Mouse (Mus musculus) intestine, postnatal 0 days (tissue): ENCODE measurements around the gene Il27ra. TPM values are rescaled to one million over a fixed set of nuclear protein-coding genes. Genes with fewer than 3 reads are reported as not detected.
A peak's percentile ranks its signal among the peaks of the same experiment; 100 is the strongest.

ENCODE experiments used
- ATAC-seq: fragments of 200-750 bp; cut with Nextera tagmentation; 2 replicates; pipeline ENCODE4 v1.8.0; 2017; ENCODE audit warnings: mild to moderate bottlenecking, moderate TSS enrichment, moderate library complexity
- H3K27ac ChIP-seq: fragments of 300-500 bp; sonication (generic); 2 replicates; pipeline ENCODE4 v1.5.1; 2014; ENCODE audit warnings: mild to moderate bottlenecking, low read depth, low read length, moderate library complexity
- H3K27me3 ChIP-seq: fragments of 300-500 bp; sonication (generic); replicated peaks from 2 replicates; pipeline ENCODE4 v1.6.1; 2014; ENCODE audit warnings: low read length, mixed read lengths; ENCODE audit not compliant: control insufficient read depth, insufficient read depth
- H3K36me3 ChIP-seq: fragments of 300-500 bp; sonication (generic); 2 replicates; pipeline ENCODE4 v1.6.1; 2014; ENCODE audit warnings: mild to moderate bottlenecking, moderate library complexity; ENCODE audit not compliant: control insufficient read depth, insufficient read depth
- H3K4me1 ChIP-seq: fragments of 300-500 bp; sonication (generic); replicated peaks from 2 replicates; pipeline ENCODE4 v1.6.1; 2014; ENCODE audit warnings: antibody characterized with exemption, low read length, mixed read lengths; ENCODE audit not compliant: control insufficient read depth, insufficient read depth
- H3K4me2 ChIP-seq: fragments of 300-500 bp; sonication (generic); replicated peaks from 2 replicates; pipeline ENCODE4 v1.6.1; 2014; ENCODE audit warnings: low read depth, mild to moderate bottlenecking, moderate library complexity
- H3K4me3 ChIP-seq: fragments of 300-500 bp; sonication (generic); 2 replicates; pipeline ENCODE4 v1.5.1; 2014; ENCODE audit warnings: low read depth, low read length
- H3K9ac ChIP-seq: fragments of 300-500 bp; sonication (generic); 2 replicates; pipeline ENCODE4 v1.6.1; 2014; ENCODE audit warnings: mild to moderate bottlenecking, low read depth, low read length
- H3K9me3 ChIP-seq: fragments of 300-500 bp; sonication (generic); 2 replicates; pipeline ENCODE4 v1.6.1; 2016; ENCODE audit warnings: mixed run types; ENCODE audit not compliant: control insufficient read depth
- CTCF ChIP-seq: sonication (generic); IDR thresholded peaks from 2 replicates; pipeline ENCODE4 v1.5.1; 2016; ENCODE audit warnings: low read depth, mild to moderate bottlenecking, control low read depth, antibody characterized with exemption, moderate library complexity
- WGBS: fragments of 180-500 bp; shearing (Covaris S2); extraction: QIAGEN DNeasy Blood & Tissue Kit; methylation state at CpG from one replicate; pipeline ENCODE4 v1.1.7; 2014; 5-methylcytosine and 5-hydroxymethylcytosine counted together
- polyA plus RNA-seq: library from polyadenylated mRNA; unstranded; fragments of >200 nt; fragmentation: Nextera tagmentation; extraction: Ambion mirVana; gene quantifications from 2 replicates; pipeline ENCODE4 v1.2.1, GENCODE M21; 2015

Gene Il27ra
- polyA plus RNA-seq, 1 experiment from 2014 or later: 0.29 TPM

GRCm38 (mm10) chr8:84032777-84033176 lies 9.6 kb downstream of the Il27ra start:
- 67% methylated on average over 4 of the region's 4 CpGs for WGBS

GRCm38 (mm10) chr8:84029272-84029671 lies 13.1 kb downstream of the Il27ra start:
- H3K4me2 ChIP-seq: no peak overlapping the region
- no peak overlapping the region for H3K9ac ChIP-seq
- ATAC-seq: no peak
- H3K4me1 ChIP-seq: no peaks in the 10 kb centered on the region
- H3K27ac ChIP-seq: no peak overlapping the region
- no peak overlapping the region for H3K4me3 ChIP-seq
- H3K9me3 ChIP-seq: no peaks in the 10 kb centered on the region
- H3K27me3 ChIP-seq: peaks cover 7% of the 10 kb centered on the region; the same call in 1 of the 2 replicates
- WGBS: 84% methylated on average over 5 of the region's 5 CpGs
- no peaks in the 10 kb centered on the region for H3K36me3 ChIP-seq
- no peak for TF ChIP-seq CTCF

More at GRCm38 (mm10) chr8:84032777-84033176, 9.6 kb downstream of the Il27ra start:
- Histone ChIP-seq H3K27me3 (no peaks in the 10 kb centered on the region), H3K9ac (no peak overlapping the region), H3K36me3 (no peaks in the 10 kb centered on the region), H3K4me3 (no peak overlapping the region), H3K4me2 (no peak overlapping the region), H3K4me1 (no peaks in the 10 kb centered on the region), H3K9me3 (no peaks in the 10 kb centered on the region), H3K27ac (no peak overlapping the region)
- no peak for ATAC-seq
- TF ChIP-seq CTCF: no peak

GRCm38 (mm10) chr8:84027449-84027848 lies 14.9 kb downstream of the Il27ra start:
- Histone ChIP-seq H3K4me1 (peaks cover 12% of the 10 kb centered on the region; the same call in 1 of the 2 replicates), H3K4me2 (no peak overlapping the region), H3K9me3 (no peaks in the 10 kb centered on the region), H3K27me3 (peaks cover 7% of the 10 kb centered on the region; the same call in 1 of the 2 replicates), H3K27ac (no peak overlapping the region), H3K36me3 (no peaks in the 10 kb centered on the region), H3K9ac (no peak overlapping the region), H3K4me3 (no peak overlapping the region)
- WGBS: 21% methylated on average over 10 of the region's 10 CpGs
- TF ChIP-seq CTCF: no peak
- ATAC-seq: no peak

- Histone ChIP-seq H3K9me3 (no peaks in the 10 kb centered on the region), H3K36me3 (no peaks in the 10 kb centered on the region), H3K4me3 (peak overlapping the region; percentile 29), H3K27me3 (peaks cover 7% of the 10 kb centered on the region; the same call in 1 of the 2 replicates), H3K9ac (no peak overlapping the region), H3K4me2 (peak overlapping the region; percentile 68), H3K4me1 (peaks cover 15% of the 10 kb centered on the region; the same call in 1 of the 2 replicates), H3K27ac (no peak overlapping the region)
- 5% methylated on average over 41 of the region's 41 CpGs for WGBS
- no peak for TF ChIP-seq CTCF
- no peak for ATAC-seq
Measured at GRCm38 (mm10) chr8:84025863-84026262, 16.5 kb downstream of the Il27ra start.

- H3K36me3 ChIP-seq: no peaks in the 10 kb centered on the region
- peaks cover 7% of the 10 kb centered on the region; the same call in 1 of the 2 replicates for H3K27me3 ChIP-seq
- H3K9me3 ChIP-seq: no peaks in the 10 kb centered on the region
- no peak overlapping the region for H3K4me2 ChIP-seq
- 19% methylated on average over 10 of the region's 10 CpGs for WGBS
- no peak for ATAC-seq
- no peak overlapping the region for H3K4me3 ChIP-seq
- no peak overlapping the region for H3K9ac ChIP-seq
- H3K4me1 ChIP-seq: peaks cover 15% of the 10 kb centered on the region; the same call in 1 of the 2 replicates
- TF ChIP-seq CTCF: peak; percentile 81
- no peak overlapping the region for H3K27ac ChIP-seq
Measured at GRCm38 (mm10) chr8:84024171-84024570, 18.2 kb downstream of the Il27ra start.

GRCm38 (mm10) chr8:84023631-84024030 lies 18.8 kb downstream of the Il27ra start:
- peaks cover 7% of the 10 kb centered on the region; the same call in 1 of the 2 replicates for H3K27me3 ChIP-seq
- H3K9me3 ChIP-seq: no peaks in the 10 kb centered on the region
- no peaks in the 10 kb centered on the region for H3K36me3 ChIP-seq
- H3K4me1 ChIP-seq: peaks cover 15% of the 10 kb centered on the region; the same call in 1 of the 2 replicates
- no peak overlapping the region for H3K4me3 ChIP-seq
- H3K27ac ChIP-seq: no peak overlapping the region
- ATAC-seq: no peak
- no peak overlapping the region for H3K4me2 ChIP-seq
- H3K9ac ChIP-seq: no peak overlapping the region
- no peak for TF ChIP-seq CTCF
- WGBS: 25% methylated on average over 1 of the region's 1 CpGs
